Mouse (Mus musculus): ENCODE data around the gene Olfr883.

The Olfr883 gene

GRCm38 (mm10) chr9:38025508-38025907 lies at the start of gene Olfr883:
Gene Olfr883 (plus strand): TSS chr9:38025808.
- DNase-seq (ENCODE audit: low read depth in 1 of 2, low spot score in 2 of 2) = no peak

- no peak for DNase-seq (ENCODE audit: low read depth in 1 of 2, low spot score in 2 of 2)
These were observed 34.1 kb upstream of the Olfr883 start, which contains the start of gene Olfr881 for GRCm38 (mm10) chr9:37991525-37991924. Gene Olfr881 (plus strand): TSS chr9:37991825.

- DNase-seq (ENCODE audit: low read depth in 1 of 2, low spot score in 2 of 2) = no peak
These were observed 26.9 kb upstream of the Olfr883 start for GRCm38 (mm10) chr9:37998581-37999204.

- DNase-seq (ENCODE audit: low read depth in 1 of 2, low spot score in 2 of 2) = no peak
These were observed 25.6 kb upstream of the Olfr883 start for GRCm38 (mm10) chr9:38000021-38000420.

GRCm38 (mm10) chr9:38046255-38046654 lies 20.6 kb downstream of the Olfr883 start, which contains the start of gene Olfr884:
Gene Olfr884 (plus strand): TSS chr9:38046555.
- no peak for DNase-seq (ENCODE audit: low read depth in 1 of 2, low spot score in 2 of 2)

GRCm38 (mm10) chr9:38061022-38061421 lies 35.4 kb downstream of the Olfr883 start, which contains the start of gene Olfr885:
Gene Olfr885 (plus strand): TSS chr9:38061322.
- DNase-seq (ENCODE audit: low read depth in 1 of 2, low spot score in 2 of 2) = no peak

Data from monocyte, adult 2 months (primary cell).